Mouse (Mus musculus): ENCODE data around the gene Epb41. TPM values are rescaled to one million over a fixed set of nuclear protein-coding genes. Genes with fewer than 3 reads are reported as not detected.
A peak's percentile ranks its signal among the peaks of the same experiment; 100 is the strongest.

The Epb41 gene
- polyA plus RNA-seq, 1 experiment from 2014 or later: 173 TPM

DNA sequence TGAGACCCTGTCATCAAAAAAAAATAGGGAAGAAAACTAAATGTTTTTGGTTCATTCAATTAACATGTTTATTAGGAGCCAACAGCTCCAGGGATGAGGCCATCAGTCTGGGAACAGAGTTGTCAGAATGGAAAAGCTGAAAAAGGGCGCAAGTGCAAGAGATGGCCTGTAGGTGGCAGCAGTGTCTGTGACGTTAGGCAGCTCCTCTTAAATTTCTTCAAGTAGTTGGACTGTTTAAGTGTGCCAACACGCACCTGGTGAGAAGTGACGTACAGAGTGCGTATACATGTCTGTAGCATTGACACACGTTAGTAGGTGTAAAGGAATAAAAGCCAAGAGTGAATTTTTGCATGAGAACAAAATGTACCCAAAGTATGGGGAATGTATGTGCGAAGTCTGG is 13.8 kb upstream of the Epb41 start:
- no peak overlapping the region for H3K27ac ChIP-seq
- H3K4me1 ChIP-seq (replicated peaks): peaks cover 5% of the 10 kb centered on the region
- no peaks in the 10 kb centered on the region for H3K9me3 ChIP-seq
- peak; percentile 67 for DNase-seq (ENCODE audit: low spot score)
- WGBS: 23% methylated on average over 7 of the region's 7 CpGs
- no peak overlapping the region for H3K4me3 ChIP-seq
- peaks cover 4% of the 10 kb centered on the region; the same call in 1 of the 2 replicates for H3K27me3 ChIP-seq (ENCODE audit: insufficient read depth, poor library complexity, severe bottlenecking)
- H3K36me3 ChIP-seq: no peaks in the 10 kb centered on the region

DNA sequence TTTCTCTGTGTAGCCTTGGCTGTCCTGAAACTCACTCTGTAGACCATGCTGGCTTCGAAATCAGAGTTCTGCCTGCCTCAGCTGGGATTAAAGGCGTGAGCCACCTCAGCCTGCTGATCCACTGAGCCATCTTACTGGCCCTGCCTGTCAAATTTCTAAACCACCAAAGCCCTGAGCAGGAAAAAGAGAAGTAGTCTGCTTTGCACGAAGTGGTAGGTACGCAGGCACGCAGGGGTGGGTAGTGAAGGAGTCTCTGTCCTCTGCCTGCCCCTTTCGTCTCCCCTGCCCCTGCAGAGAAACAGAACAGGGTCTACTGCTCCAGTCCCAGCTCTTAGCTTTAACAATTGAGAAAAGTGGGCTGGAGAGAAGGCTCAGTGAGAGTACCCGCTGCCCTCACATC is 10.0 kb upstream of the Epb41 start:
- no peak for DNase-seq (ENCODE audit: low spot score)
- Histone ChIP-seq H3K4me3 (no peak overlapping the region), H3K4me1 (replicated peaks) (peaks cover 11% of the 10 kb centered on the region), H3K36me3 (no peaks in the 10 kb centered on the region), H3K27me3 (ENCODE audit: insufficient read depth, poor library complexity, severe bottlenecking) (peaks cover 4% of the 10 kb centered on the region; the same call in 1 of the 2 replicates), H3K9me3 (no peaks in the 10 kb centered on the region), H3K27ac (no peak overlapping the region)
- 81% methylated on average over 7 of the region's 7 CpGs for WGBS

GRCm38 (mm10) chr4:132080492-132080983 is 5.4 kb upstream of the Epb41 start:
- Histone ChIP-seq H3K27ac (no peak overlapping the region), H3K27me3 (ENCODE audit: insufficient read depth, poor library complexity, severe bottlenecking) (peaks cover 29% of the 10 kb centered on the region), H3K9me3 (no peaks in the 10 kb centered on the region), H3K4me1 (replicated peaks) (peaks cover 38% of the 10 kb centered on the region), H3K36me3 (no peaks in the 10 kb centered on the region), H3K4me3 (no peak overlapping the region)
- DNase-seq (ENCODE audit: low spot score): no peak
- 68% methylated on average over 4 of the region's 4 CpGs for WGBS

DNA sequence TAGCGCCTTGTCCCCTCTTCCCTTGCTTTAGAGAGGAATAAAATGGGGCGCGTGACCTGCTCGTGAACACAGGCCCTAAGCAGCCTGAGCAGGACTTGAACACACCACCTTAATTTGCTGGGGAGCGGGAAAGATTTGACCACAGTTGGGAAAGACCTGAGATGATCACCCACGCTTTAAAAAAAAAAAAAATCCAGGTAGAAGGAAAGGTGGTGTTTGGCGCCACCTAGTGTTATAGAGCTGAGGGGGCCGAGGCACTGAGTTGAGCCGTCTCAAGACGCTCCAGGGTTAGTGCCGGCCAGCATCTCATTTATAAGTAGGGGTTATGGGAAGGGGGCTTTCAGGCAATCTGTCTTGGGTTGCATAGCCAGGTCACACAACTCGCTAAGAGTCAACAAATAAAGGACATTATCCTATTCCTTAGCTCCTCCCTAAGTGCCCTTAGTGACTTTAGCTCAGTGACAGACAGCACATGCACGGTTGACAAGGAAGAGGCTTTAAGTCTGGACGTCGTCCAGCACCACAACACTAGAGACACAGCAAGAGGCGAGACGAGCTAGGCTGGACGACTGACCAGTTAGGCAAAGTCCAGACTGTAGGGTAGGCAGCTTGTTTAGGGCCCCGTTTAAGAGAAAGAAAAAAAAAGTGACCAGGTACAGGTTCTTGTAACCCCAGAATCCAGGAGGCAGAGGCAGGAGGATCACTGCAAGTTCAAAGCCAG is 4.6 kb upstream of the Epb41 start:
- Histone ChIP-seq H3K4me1 (replicated peaks) (peaks cover 46% of the 10 kb centered on the region), H3K36me3 (no peaks in the 10 kb centered on the region), H3K9me3 (no peaks in the 10 kb centered on the region), H3K4me3 (no peak overlapping the region), H3K27ac (no peak overlapping the region; the same call in 1 of the 2 replicates), H3K27me3 (ENCODE audit: insufficient read depth, poor library complexity, severe bottlenecking) (peaks cover 30% of the 10 kb centered on the region)
- 20% methylated on average over 19 of the region's 19 CpGs for WGBS
- peak; percentile 74 for DNase-seq (ENCODE audit: low spot score)

DNA sequence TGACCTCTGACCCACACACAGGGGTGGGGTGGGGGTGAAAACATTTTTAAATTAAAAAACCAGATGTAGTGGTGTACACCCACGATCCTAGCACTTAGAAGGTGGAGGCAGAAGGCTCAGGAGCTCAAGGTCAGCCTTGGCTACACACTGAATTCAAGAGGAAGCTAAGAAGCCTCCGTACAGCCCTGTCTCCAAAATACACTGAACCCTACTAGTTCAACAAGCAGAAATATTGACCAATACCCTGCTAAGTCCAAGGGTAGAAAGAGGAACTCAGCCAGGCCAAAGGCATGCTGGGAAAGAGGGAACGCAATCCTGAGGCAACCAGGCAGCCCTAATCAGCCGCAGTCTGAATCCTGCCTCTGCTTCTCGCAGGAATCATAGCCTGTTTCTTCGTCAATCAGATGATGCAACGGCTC is 3.2 kb upstream of the Epb41 start:
- Histone ChIP-seq H3K9me3 (no peaks in the 10 kb centered on the region), H3K4me1 (replicated peaks) (peaks cover 49% of the 10 kb centered on the region), H3K27me3 (ENCODE audit: insufficient read depth, poor library complexity, severe bottlenecking) (peaks cover 42% of the 10 kb centered on the region), H3K36me3 (no peaks in the 10 kb centered on the region), H3K4me3 (no peak overlapping the region), H3K27ac (peak overlapping the region; percentile 35; the same call in 1 of the 2 replicates)
- no peak for DNase-seq (ENCODE audit: low spot score)
- 60% methylated on average over 7 of the region's 7 CpGs for WGBS

DNA sequence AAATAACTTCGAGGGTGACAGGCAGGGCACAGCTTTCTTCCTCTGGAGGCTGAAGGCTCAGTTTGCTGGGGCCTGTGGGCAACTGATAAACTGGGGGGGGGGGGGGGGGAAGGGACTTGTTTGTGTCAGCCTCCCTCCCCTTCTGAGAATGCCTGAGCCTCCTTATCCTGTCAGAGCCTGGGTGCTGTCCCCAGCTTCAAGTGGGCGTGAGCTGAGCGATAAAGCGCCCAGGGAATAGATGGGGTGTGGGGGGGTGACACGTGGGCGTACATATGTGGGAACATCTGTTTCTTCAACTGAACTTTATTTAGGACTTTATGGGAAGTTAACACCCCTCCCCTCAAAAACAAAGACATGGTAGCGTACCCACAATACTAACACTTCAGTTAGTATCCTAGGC is 2.3 kb upstream of the Epb41 start:
- WGBS: 79% methylated on average over 7 of the region's 7 CpGs
- H3K4me1 ChIP-seq (replicated peaks): peaks cover 54% of the 10 kb centered on the region
- DNase-seq (ENCODE audit: low spot score): no peak

GRCm38 (mm10) chr4:132076480-132077405 is 1.6 kb upstream of the Epb41 start:
- Histone ChIP-seq H3K27ac (0 out of 2 replicates have a peak overlapping the region, but pooled peaks have one; percentile 35), H3K27me3 (ENCODE audit: insufficient read depth, poor library complexity, severe bottlenecking) (peaks cover 57% of the 10 kb centered on the region), H3K4me3 (peak overlapping the region; percentile 11; the same call in 1 of the 2 replicates), H3K4me1 (replicated peaks) (peaks cover 54% of the 10 kb centered on the region), H3K9me3 (no peaks in the 10 kb centered on the region), H3K36me3 (no peaks in the 10 kb centered on the region)
- DNase-seq (ENCODE audit: low spot score): no peak
- 27% methylated on average over 20 of the region's 20 CpGs for WGBS

More for the DNA sequence above, 2.3 kb upstream of the Epb41 start:
- peaks cover 51% of the 10 kb centered on the region for H3K27me3 ChIP-seq (ENCODE audit: insufficient read depth, poor library complexity, severe bottlenecking)
- H3K4me3 ChIP-seq: no peak overlapping the region
- no peak overlapping the region for H3K27ac ChIP-seq
- no peaks in the 10 kb centered on the region for H3K9me3 ChIP-seq
- no peaks in the 10 kb centered on the region for H3K36me3 ChIP-seq

DNA sequence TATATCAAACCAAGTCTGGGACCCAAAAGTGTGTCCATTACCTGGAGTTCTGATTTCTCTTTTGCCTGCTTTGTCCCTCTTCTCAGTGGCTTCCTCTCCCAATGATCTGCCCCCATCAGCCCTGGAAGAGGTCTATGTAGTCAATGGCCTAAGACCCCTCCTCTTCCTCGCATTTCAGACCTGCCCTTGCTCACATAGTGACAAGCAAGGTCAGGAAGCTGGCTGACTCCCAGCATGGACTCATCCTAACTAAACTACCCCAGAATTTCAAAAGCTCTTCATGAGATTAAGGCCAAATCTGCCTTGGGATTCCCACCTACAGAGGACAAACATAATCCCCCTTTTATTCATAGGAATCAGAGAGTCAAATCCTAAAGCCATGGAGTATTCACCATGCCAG is 675 bp upstream of the Epb41 start:
- peaks cover 59% of the 10 kb centered on the region for H3K27me3 ChIP-seq (ENCODE audit: insufficient read depth, poor library complexity, severe bottlenecking)
- peaks cover 54% of the 10 kb centered on the region for H3K4me1 ChIP-seq (replicated peaks)
- WGBS: 45% methylated on average over 1 of the region's 1 CpGs
- H3K4me3 ChIP-seq: peak overlapping the region; percentile 70
- no peaks in the 10 kb centered on the region for H3K36me3 ChIP-seq
- DNase-seq (ENCODE audit: low spot score): no peak
- no peaks in the 10 kb centered on the region for H3K9me3 ChIP-seq
- no peak overlapping the region for H3K27ac ChIP-seq

- no peaks in the 10 kb centered on the region for H3K36me3 ChIP-seq
- no peaks in the 10 kb centered on the region for H3K9me3 ChIP-seq
- DNase-seq (ENCODE audit: low spot score): peak; percentile 57
- peaks cover 59% of the 10 kb centered on the region for H3K27me3 ChIP-seq (ENCODE audit: insufficient read depth, poor library complexity, severe bottlenecking)
- H3K4me1 ChIP-seq (replicated peaks): peaks cover 52% of the 10 kb centered on the region
- H3K27ac ChIP-seq: peak within 1 kb of the TSS; percentile 84
- H3K4me3 ChIP-seq: peak within 1 kb of the TSS; percentile 70
- under 1% methylated on average over 42 of the region's 42 CpGs for WGBS
These were observed 816 bp downstream of the Epb41 start, which contains the start of gene Gm10300 for GRCm38 (mm10) chr4:132074077-132074932. TSS of gene Gm10300 (plus strand) at chr4:132074697.

DNA sequence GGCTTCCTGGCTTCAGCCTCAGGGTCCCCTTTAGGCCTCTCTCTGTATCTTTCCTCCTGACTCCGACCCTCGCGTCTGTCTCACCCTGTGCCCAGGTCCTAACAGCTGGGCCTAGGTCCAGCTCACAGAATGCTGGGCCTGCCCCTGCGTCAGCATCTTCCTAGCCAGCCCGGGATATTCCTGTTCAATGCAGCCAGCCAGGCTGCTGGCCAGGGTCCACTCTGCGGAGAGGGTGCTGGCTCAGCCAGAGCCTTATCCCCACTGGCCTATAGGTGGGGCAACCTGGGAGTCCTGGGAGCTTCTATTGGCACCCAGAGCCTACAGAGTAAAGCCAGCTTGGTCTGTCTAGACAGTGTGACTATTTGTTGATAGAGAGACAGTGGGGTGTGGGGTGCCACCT is 2.2 kb downstream of the Epb41 start:
- H3K4me1 ChIP-seq (replicated peaks): peaks cover 45% of the 10 kb centered on the region
- no peak for DNase-seq (ENCODE audit: low spot score)
- H3K27me3 ChIP-seq (ENCODE audit: insufficient read depth, poor library complexity, severe bottlenecking): peaks cover 50% of the 10 kb centered on the region
- WGBS: 63% methylated on average over 6 of the region's 6 CpGs
- peak overlapping the region; percentile 70; the same call in 1 of the 2 replicates for H3K4me3 ChIP-seq
- H3K27ac ChIP-seq: no peak overlapping the region
- no peaks in the 10 kb centered on the region for H3K9me3 ChIP-seq
- no peaks in the 10 kb centered on the region for H3K36me3 ChIP-seq

DNA sequence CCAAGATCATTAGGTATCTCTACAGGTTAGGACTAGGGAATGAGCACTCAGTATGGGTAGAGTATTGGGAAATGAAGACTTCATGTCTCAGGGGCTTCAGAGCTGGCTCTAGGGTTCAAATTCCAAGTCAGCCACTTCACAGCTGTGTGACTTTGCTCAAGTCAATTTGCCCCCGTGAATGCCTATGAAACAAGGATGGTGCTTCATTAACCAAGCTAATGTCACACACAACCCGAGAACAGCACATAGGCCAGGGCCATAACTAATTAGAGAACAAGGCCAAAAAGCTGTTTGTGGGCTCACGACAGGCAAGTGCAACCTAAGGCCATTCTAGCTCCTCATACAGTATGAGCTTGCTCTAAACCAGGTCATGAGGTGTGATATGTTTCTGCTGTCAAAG is 3.0 kb downstream of the Epb41 start:
- Histone ChIP-seq H3K27ac (no peak overlapping the region), H3K36me3 (no peaks in the 10 kb centered on the region), H3K4me3 (no peak overlapping the region), H3K27me3 (ENCODE audit: insufficient read depth, poor library complexity, severe bottlenecking) (peaks cover 44% of the 10 kb centered on the region), H3K9me3 (no peaks in the 10 kb centered on the region), H3K4me1 (replicated peaks) (peaks cover 43% of the 10 kb centered on the region)
- no peak for DNase-seq (ENCODE audit: low spot score)
- WGBS: 75% methylated on average over 3 of the region's 3 CpGs

DNA sequence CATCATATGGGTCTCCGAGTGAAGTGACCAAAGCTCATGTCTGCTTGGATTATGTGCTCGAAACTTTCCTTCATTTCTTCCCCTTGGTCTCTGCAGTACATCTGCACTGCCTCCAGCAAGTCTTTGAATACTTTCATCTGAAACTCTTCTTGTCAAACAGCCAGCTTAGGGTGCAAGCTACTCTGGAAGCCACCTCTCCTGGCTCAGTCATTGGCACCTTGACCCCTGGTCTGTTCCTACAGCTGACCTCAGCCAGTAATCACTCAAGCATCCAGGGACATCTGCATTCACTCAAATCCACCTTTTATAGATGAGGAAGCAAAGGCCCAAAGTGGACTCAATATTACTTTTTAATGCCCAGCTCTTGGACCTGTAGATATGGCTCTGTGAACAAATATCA is 3.4 kb downstream of the Epb41 start:
- Histone ChIP-seq H3K4me1 (replicated peaks) (peaks cover 43% of the 10 kb centered on the region), H3K27me3 (ENCODE audit: insufficient read depth, poor library complexity, severe bottlenecking) (peaks cover 40% of the 10 kb centered on the region), H3K4me3 (no peak overlapping the region), H3K36me3 (no peaks in the 10 kb centered on the region), H3K9me3 (no peaks in the 10 kb centered on the region), H3K27ac (no peak overlapping the region)
- DNase-seq (ENCODE audit: low spot score): no peak
- 92% methylated on average over 2 of the region's 2 CpGs for WGBS

Measured in hindbrain, embryonic 10.5 days (tissue).